Mouse (Mus musculus) kidney, adult 2 months (tissue): ENCODE results near the gene Snx11.

Experiments used
- CTCF ChIP-seq: fragments of 200-500 bp; conservative IDR thresholded peaks from 2 replicates; pipeline ENCODE4 v1.5.1; 2011; ENCODE audit warnings: low read depth, mild to moderate bottlenecking, control low read depth, low read length, moderate library complexity, mixed read lengths; ENCODE audit not compliant: insufficient read depth, insufficient read length
- POLR2A ChIP-seq: fragments of 200-500 bp; IDR thresholded peaks from one replicate; pipeline ENCODE4 v1.6.1; 2011; ENCODE audit warnings: low read depth, low read length, control low read depth

DNA sequence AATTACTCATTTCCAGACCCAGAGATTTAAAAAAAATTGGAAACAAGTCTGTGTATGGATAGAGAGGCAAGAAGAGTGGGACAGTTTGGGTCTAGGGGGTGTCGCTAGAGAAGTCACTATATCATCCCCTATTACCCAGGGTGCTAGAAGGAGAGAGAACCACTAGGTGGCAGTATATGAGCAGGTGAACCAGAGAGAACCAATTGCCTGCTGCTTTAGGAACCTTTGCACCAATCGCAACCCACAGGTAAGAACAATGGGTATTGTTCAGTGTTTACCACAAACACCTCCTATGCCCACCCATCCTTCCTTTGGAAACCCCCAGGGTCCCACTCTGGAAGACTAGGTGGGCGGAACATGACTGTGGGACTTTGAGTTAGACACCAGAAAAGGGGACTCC lies 17.3 kb downstream of the Snx11 start:
- TF ChIP-seq CTCF, result peak; percentile 78
- TF ChIP-seq POLR2A, result no peak
